Mouse (Mus musculus): ENCODE measurements around the gene Rhbdd3.
A peak's percentile ranks its signal among the peaks of the same experiment; 100 is the strongest.

Gene Rhbdd3

DNA sequence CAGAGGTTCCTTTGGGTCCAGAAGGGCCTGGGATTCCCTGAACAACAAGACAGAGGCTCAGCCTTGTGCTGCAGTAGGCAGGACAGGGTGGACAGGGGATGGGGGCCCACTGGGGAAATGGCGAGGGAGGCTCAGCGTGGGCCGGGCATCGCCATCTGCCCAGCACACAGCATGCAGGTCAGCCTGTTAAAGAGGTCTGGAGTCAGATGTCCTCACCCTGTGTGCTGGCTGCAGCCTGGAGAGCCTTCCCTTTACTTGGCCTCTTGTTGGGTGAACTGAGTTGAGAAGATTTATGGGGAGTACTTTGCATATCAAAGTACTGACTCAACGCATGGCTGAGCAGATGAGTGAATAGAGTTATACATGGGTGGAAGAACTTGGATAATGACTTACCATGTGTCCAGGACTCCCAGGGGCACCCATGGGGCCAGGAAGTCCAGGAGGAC, 30.3 kb downstream of the Rhbdd3 start:
- DNase-seq (ENCODE audit: extremely low spot score): peak; percentile 62

DNA sequence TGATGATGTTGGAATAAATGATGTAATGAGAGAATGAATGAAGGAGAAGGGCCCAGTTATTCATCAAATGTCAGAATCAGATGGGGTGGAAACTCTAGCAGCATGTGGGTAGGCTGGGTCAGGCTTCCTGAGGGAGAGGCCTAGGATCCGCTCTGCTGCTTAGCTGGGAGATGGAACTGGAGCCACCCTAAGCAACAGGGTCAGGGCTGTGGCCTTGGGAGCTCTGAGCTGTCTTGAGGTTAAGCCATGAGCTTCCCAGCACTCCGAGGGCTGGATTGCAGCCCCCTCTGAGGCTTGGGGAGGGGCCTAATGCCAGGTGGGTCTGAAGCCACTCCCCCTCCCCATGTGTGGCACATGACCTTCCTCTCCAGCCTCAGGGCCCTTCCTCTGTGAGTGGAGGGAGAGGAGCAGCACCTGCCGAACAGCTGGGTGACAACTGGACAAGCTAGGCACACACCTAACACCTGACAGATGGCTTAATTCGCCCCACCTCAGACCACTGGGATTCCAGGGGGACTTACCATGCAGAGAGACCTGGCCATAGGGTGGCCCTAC, 31.5 kb downstream of the Rhbdd3 start:
- DNase-seq (ENCODE audit: extremely low spot score): no peak

DNA sequence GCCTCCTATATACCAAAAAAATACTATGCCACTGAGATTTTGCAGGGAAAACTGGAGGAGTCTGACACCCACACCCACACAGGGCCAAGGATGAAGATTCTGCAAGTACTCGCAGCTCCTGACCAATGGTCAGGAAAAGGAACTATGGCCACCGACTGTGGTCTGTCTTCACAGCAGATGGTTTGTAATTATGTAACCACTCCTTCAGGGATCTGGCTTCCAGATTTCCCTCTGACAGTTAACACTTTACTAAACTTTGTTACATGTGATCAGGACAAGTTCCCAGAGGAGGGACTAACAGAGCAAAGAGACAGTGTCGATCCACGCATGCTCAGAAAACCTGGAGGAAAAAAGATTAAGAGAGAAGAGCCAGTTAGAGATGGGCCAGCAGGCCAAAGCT, 34.0 kb downstream of the Rhbdd3 start:
- DNase-seq (ENCODE audit: extremely low spot score): no peak

DNA sequence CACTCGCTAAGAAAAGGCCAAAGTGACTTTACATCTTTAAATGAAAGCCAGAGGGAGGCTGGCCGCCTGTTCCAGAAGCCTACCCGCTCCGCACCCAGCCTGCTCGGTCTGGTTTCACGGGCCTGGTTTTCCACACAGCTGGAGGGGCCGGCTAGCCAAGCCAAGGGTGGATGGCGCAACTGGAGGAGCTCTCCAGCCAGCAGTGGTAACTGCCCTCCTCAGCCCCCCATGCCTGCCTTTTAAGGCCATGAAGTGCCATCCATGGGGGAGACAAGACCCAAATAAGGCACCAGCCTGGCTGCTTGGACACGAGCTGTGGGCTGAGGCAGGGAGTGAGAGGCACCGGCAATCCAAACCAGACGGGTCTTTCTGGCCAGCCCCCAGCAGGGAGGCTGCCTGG, 37.2 kb downstream of the Rhbdd3 start:
- DNase-seq (ENCODE audit: extremely low spot score): no peak

DNA sequence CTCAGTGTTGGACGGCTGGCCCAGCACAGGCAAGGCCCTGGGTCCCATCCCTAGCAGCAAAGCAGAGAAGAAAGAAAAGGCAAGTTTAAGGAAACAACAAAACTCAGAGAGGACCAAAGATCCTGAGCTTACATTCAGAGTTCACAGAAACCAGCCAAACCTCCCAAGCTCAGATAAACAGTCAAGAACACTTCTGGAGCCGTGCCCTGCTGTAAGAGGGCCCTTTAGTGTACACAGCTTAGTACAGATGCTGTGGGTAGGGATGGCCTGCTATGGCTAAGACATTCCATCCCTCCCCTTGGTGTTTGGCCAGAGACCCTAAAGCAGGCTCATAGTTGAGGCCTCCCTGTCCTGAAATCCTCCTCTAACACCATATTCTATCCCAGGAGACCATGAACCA, 39.9 kb downstream of the Rhbdd3 start:
- DNase-seq (ENCODE audit: extremely low spot score): no peak

DNA sequence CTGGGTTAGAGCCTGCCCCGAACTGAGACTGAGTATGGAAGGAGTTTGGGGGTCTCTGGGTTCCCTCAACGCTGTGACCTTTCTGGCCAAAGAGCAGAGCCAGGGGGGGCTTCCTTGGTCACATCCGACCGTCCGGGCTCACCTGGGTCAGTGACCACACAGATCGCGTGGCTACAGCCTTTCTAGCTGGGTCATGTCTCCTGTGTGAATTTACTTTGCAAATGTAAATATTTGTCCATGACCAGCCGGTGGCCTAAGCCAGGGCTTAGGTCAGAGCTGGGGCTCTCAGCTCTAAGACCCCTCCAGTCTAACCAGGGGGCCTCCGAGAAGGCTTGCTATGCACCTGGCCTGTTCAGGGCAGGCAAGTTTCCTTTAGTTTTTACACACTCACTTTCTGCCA, 40.6 kb downstream of the Rhbdd3 start:
- DNase-seq (ENCODE audit: extremely low spot score): no peak

DNA sequence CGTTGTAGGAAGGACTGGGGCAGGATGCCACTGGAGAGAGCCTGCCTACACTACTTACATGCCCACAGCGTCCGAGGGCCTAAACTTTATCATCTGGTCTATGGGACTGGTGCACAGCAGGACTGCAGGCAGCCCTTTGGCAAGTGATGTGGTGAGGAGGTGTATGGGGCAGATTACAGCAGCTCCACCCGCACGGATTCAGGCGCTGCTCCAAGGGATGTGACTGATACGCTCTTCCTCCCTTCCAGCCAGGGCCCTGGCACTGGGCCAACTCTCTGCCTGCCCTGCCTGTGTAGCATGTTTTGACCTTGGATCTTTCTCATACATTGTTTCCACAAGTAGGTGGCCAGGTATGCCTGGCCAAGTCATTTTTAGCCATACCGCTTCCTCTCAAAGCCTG, 41.9 kb downstream of the Rhbdd3 start:
- DNase-seq (ENCODE audit: extremely low spot score): no peak

DNA sequence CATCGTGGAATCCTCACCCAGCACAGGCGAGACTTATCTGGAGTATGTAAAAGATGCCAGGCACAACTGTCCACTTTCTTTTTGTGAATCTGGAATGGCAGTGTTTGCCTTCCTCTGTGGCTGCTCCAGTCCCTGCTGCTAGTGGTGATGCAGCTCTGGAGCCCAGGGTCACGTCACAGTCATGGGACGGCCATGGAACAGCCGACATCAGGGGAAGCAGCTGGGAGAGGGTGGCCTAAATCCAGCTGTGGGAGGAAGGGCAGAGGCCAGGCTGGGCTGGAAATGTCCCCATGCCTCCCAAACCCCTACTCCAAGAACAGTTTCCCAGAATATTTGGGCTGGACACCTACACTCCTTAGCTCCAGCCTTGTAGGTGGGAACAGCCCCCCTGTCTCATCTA, 42.5 kb downstream of the Rhbdd3 start:
- no peak for DNase-seq (ENCODE audit: extremely low spot score)

DNA sequence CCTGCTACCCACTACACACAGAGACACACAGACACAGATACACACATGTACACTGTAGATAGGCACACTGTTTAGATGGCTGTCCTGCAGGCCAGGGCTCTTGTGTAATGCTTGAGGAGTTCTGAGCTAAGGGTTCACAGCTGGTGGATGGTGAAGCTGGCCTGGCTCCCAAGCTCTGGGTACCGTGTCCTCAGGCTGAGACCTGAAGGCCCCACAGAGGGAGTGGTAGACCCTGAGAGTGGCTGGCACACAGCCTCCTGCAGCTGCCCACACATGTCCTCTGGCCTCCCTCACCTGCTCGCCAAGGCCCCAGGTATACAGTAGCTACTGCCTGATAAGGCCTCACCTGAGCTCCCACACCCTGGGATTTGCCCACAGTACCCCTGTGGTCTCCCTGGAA, 43.2 kb downstream of the Rhbdd3 start:
- no peak for DNase-seq (ENCODE audit: extremely low spot score)

DNA sequence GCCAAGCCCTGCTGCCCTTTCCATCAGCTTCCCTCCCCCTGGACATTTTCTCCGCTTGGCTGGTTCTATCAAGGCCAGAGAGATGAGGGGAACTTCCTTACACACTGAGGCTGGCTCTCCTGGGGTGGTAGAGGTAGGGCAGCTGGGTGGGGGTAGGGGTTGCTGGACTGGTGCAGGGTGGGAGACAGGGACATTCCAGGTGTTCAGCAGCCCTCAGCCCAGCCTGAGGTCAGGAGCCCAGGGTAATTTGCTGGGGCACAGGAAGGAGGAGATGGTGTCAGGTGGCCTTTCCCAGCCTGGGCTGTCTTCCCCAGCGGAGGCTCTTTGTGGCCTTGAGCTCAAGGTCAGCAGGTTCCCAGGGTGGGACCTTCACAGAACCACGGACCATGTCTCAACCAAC, 46.9 kb downstream of the Rhbdd3 start:
- no peak for DNase-seq (ENCODE audit: extremely low spot score)

DNA sequence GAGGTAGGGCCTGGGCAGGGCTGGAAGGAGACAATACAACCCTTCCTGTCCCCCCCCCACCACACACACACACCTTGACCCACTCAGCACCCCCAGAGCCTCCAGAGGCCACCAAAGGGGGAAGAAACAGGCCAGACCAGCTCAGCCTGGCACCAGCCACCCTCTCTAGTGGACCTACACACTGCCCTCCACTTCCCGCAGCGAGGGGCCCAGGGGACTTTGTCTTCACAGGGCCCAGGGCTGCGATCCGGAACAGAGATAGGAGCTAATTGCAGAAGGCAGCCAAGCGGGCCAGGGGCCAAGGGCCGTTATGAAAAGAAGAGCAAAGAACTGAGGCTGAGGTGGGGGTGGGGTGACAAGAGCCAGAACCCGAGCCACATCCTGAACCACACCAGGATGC, 50.5 kb downstream of the Rhbdd3 start:
- no peak for DNase-seq (ENCODE audit: extremely low spot score)

DNA sequence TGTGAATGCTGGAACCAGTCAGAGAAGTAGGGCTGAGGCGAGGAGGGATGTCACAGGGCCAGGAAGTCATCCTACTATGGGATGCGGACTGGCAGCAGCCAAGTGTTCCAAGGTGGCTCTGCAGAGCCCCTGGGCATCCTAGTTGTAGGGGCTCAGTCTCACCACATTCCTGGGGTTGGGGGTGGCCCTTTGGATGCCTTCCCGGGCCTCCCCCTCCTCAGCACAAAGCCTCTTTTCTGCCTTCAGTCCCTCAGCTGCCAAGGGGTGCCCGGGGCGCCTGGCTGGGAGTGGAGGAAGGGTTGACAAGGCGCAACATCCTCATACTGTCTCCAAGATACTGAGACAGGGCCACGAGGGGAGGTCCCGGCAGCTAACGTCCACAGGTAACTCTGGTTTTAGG, 51.2 kb downstream of the Rhbdd3 start:
- no peak for DNase-seq (ENCODE audit: extremely low spot score)

DNA sequence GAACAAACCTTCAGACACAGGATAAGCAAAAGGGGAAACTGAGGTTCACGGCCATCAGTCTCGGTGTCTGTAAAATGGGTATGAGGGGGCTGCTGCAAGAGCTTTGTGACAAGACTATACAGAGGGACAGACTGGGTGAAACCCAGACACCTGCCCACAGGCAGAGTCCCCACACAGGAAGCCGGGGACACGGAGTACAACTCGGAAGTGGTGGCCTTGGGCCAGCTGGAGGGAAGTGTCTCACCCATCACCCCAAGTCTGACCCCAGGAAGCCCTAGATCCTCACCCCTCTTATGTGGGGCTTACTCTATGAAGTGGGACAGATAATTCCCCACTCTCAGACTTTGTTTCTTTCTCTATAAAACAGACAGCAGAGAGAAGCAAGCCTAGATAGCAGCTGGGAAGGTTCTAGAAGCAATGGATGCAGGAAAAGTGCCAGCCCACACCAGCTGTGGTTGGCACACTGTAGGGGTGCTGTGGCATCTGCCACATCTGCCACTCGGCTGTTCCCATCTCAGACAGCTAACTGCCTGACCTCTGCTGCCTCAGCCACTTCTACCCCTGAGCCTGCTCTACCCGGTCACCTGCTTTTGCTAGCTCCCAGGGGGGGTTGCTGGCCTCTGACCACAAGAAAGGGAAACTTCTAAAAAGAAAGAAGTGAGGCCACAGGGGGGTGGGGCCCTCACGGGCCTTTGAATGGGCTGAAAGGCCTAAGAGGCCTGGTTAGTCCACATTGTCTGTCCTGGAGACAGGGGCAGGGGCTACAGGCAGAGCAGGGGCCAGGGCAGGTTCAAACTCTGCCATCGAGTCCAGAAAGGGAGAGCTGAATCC, 51.9 kb downstream of the Rhbdd3 start:
- peak; percentile 63 for DNase-seq (ENCODE audit: extremely low spot score)

DNA sequence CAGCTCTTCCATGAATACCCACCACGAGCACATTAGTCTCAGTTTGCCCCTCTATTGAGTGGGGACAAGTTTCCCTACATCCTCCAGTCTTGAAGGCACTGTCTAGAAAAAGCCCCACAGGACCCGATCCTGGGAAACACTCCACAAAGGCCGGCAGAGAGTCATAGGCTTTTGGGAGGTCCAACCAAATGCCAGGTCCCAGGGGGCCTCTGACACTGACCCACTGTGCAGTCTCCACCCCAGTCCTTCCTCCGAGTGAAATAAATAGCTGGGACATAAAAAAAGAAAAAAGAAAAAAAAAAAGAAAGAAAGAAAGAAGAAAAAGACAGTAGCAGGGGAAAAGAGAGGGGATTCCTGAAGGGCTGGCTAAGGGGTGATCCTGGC, 52.5 kb downstream of the Rhbdd3 start:
- no peak for DNase-seq (ENCODE audit: extremely low spot score)

DNA sequence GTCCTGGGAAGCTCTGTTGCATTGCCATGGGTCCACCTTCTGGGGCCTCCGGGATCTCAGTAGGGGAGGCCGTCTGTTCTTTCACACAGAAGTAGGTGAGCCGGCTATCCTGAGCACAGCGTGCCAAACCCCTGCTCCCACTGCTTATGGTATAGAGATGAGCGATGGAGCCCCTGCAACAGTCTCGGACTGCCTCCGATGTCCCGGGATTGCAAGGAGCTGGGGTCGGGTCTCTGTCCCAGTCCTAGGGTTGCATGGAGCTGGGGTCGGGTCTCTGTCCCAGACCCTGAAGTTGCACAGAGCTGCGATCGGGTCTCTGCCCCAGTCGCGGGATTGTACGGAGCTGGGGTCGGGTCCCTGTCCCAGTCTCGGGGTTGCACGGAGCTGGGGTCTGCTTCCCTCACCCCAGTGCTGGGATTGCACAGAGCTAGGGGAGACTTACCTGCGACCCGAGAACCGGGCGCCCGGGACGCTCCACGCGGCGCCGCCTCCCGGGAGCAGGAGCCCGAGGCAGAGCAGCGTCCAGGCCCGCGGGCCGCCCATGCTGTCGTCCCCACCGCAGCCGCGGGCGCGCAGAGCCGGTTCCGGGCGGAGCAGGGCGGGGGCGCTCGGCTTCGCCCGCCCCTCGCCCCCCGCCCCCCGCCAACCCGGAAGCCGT, 53.1 kb downstream of the Rhbdd3 start, which contains the start of gene Emid1:
Emid1 (minus strand) TSS at position 578 of the 658 bp plus-strand sequence.
- DNase-seq (ENCODE audit: extremely low spot score): peak; percentile 61

DNA sequence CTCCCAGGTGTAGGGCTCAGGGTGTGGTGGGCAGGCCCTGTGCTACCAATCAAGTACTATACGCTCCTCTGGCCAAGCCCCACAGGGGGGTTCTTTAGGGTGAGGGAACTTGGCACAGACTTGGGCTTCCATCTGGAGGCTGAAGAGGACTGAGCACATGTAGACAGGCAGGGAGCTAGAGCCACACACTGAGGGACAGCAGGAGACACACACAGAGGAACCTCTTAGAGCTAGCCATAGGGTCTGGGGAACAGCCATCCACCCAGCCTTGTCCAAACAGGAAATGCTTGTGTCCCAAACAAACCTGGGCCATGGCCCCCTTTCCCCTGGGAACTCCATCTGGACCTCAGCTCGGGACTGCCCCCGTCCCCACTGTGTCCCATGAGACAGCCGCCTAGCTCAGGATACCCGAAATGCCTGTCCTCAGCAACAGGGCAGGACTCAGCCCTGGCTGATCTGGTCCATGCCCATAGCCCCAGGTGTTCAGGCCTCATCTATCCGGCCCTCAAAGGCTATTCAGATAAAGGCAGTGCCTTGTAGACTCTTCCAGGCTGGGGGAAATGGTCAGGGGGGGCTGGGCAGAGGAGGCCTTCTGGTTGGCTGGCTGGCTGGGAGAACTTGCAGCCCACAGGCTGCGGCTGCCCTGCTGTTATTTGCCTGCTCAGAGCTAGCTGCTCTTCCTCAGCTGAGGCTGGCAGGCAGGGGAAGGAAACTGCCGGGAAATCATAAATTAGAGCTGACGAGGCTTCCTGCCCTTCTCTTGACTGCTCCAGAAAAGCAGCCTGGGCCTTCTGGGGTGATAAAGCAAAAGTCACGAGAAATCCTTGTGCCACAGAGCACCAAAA, 56.5 kb downstream of the Rhbdd3 start:
- no peak for DNase-seq (ENCODE audit: extremely low spot score)

Data from embryo, embryonic 9.5 days (tissue).